Mouse (Mus musculus) heart, adult 2 months (tissue): ENCODE results near the gene Gm42791.

Experiments
- CTCF ChIP-seq: fragments of 200-600 bp; IDR thresholded peaks from 2 replicates; pipeline ENCODE4 v1.8.1; 2022; ENCODE audit warnings: antibody characterized with exemption, mild to moderate bottlenecking, moderate library complexity
- POLR2A ChIP-seq: fragments of 200-500 bp; IDR thresholded peaks from 2 replicates; pipeline ENCODE4 v1.6.1; 2011; ENCODE audit warnings: mild to moderate bottlenecking, low read depth, low read length, control low read depth; ENCODE audit not compliant: insufficient read depth

- no peak for TF ChIP-seq CTCF
- TF ChIP-seq POLR2A: no peak
These were observed 88.6 kb downstream of the Gm42791 start for GRCm38 (mm10) chr5:148906305-148906704.
